In genomic region chr7:46845978-46846485, GRCm38 (mm10) we compare ENCODE assay signal across 9 mouse cellular contexts. TPM values are rescaled to one million over a fixed set of nuclear protein-coding genes. Genes with fewer than 3 reads are reported as not detected.
DNase-seq lines count a peak whose midpoint lies in the region; ATAC-seq and TF ChIP-seq lines count a peak whose summit lies in the region.
"Had no signal": no experiment of that assay in that cellular context is flagged by ENCODE, and none has a peak within 500 bp of the region (broad histone marks: within the 10 kb centered on the region; RNA-seq: fewer than 3 reads in every experiment).

No protein-coding gene starts in this region.

- H3K9ac ChIP-seq in hindbrain, postnatal 0 days (replicated peaks; ENCODE audit: low read length) = peak overlapping the region; percentile 92
- H3K9ac ChIP-seq in lung, postnatal 0 days (replicated peaks; ENCODE audit: low read depth) = peak overlapping the region; percentile 87

- no peak for TF ChIP-seq EP300 in lung, postnatal 0 days (IDR thresholded peaks at IDR 0.05)

- peaks cover 12% of the 10 kb centered on the region; the same call in 1 of the 2 replicates for H3K4me1 ChIP-seq in hindbrain, postnatal 0 days (ENCODE audit: insufficient read depth, low read length)
- H3K4me1 ChIP-seq in lung, postnatal 0 days (ENCODE audit: insufficient read depth, low read depth, low read length) = peaks cover 18% of the 10 kb centered on the region; the same call in 1 of the 2 replicates

- H3K27ac ChIP-seq in layer of hippocampus, adult 2 months = peak overlapping the region; percentile 97
- H3K27ac ChIP-seq in hindbrain, postnatal 0 days = peak overlapping the region; percentile 86
- peak overlapping the region; percentile 96 for H3K27ac ChIP-seq in lung, postnatal 0 days (ENCODE audit: low read length)

- H3K27me3 ChIP-seq in hindbrain, postnatal 0 days (ENCODE audit: insufficient read depth, low read length) = no peaks in the 10 kb centered on the region
- no peaks in the 10 kb centered on the region for H3K27me3 ChIP-seq in lung, postnatal 0 days (replicated peaks; ENCODE audit: insufficient read depth, low read length)

- peak; percentile 40; the same call in 1 of the 2 replicates for ATAC-seq in erythroid progenitor cell, adult 5-6 weeks (replicated peaks; ENCODE audit: low FRiP score, poor library complexity, severe bottlenecking)
- peak; percentile 0; the same call in 1 of the 2 replicates for ATAC-seq in hindbrain, postnatal 0 days
- peak; percentile 29 for ATAC-seq in lung, postnatal 0 days

- no peak for TF ChIP-seq CTCF in layer of hippocampus, adult 2 months (conservative IDR thresholded peaks at IDR 0.05)
- TF ChIP-seq CTCF in hindbrain, postnatal 0 days (IDR thresholded peaks at IDR 0.05; ENCODE audit: low read depth) = no peak; the same call in 1 of the 2 replicates
- no peak for TF ChIP-seq CTCF in lung, postnatal 0 days (IDR thresholded peaks at IDR 0.05)

- H3K4me3 ChIP-seq in layer of hippocampus, adult 2 months = peak overlapping the region; percentile 87
- H3K4me3 ChIP-seq in hindbrain, postnatal 0 days (ENCODE audit: low read length) = peak overlapping the region; percentile 82
- peak overlapping the region; percentile 85 for H3K4me3 ChIP-seq in lung, postnatal 0 days (ENCODE audit: low read depth, low read length)

- peaks cover 22% of the 10 kb centered on the region for H3K36me3 ChIP-seq in hindbrain, postnatal 0 days (ENCODE audit: insufficient read depth, low read length)
- H3K36me3 ChIP-seq in lung, postnatal 0 days (ENCODE audit: insufficient read depth, low read length) = peaks cover 13% of the 10 kb centered on the region

- 2% methylated on average over 36 of the region's 36 CpGs for WGBS in hindbrain, postnatal 0 days
- 1% methylated on average over 36 of the region's 36 CpGs for WGBS in lung, postnatal 0 days

- peak in 1 of 2 experiments; percentile 42 for DNase-seq in layer of hippocampus, adult 2 months (ENCODE audit: low spot score in 2 of 2)
- DNase-seq in layer of hippocampus, postnatal 10 days (ENCODE audit: low spot score in 2 of 2) = no peak
- DNase-seq in T-cell, adult 2 months (ENCODE audit: low spot score) = peak; percentile 59
- DNase-seq in hindbrain, postnatal 0 days (ENCODE audit: low spot score) = peak; percentile 39
- DNase-seq in lung, postnatal 0 days (ENCODE audit: low spot score) = peak; percentile 45
- peak; percentile 56 for DNase-seq in right cerebral cortex, postnatal 25 days
- no peak for DNase-seq in cerebellum, postnatal 36 days

- H3K9me3 ChIP-seq in hindbrain, postnatal 0 days (ENCODE audit: low read length) = no peaks in the 10 kb centered on the region
- no peaks in the 10 kb centered on the region for H3K9me3 ChIP-seq in lung, postnatal 0 days (ENCODE audit: low read length)

- peak overlapping the region; percentile 94 for H3K4me2 ChIP-seq in hindbrain, postnatal 0 days (ENCODE audit: low read depth, low read length)
- peak overlapping the region; percentile 98 for H3K4me2 ChIP-seq in lung, postnatal 0 days (replicated peaks; ENCODE audit: low read depth, low read length)

RNA-seq across cellular contexts. Expression of gene Ldha, which starts 4.8 kb away (rescaled TPM):
- 100 to 1,000 TPM; 280 to 297 TPM for total RNA-seq in layer of hippocampus, adult 2 months (2021)
- total RNA-seq in layer of hippocampus, postnatal 10 days (2021) = 100 to 1,000 TPM; 430 to 445 TPM
- total RNA-seq in erythroid progenitor cell, adult 5-6 weeks (2015; ENCODE audit: low replicate concordance) = 72.9 and 85.4 TPM in 2 replicates
- 29.2 and 59.4 TPM in 2 replicates for total RNA-seq in erythroid progenitor cell, adult 5-6 weeks (2017; ENCODE audit: low replicate concordance)
- 424 and 467 TPM in 2 replicates for total RNA-seq in hindbrain, postnatal 0 days (2014; rRNA removed)
- 747 and 766 TPM in 2 replicates for polyA plus RNA-seq in hindbrain, postnatal 0 days (2015; fragmentation: Nextera tagmentation; extraction: Ambion mirVana)
- polyA plus RNA-seq in lung, postnatal 0 days (2015; fragmentation: Nextera tagmentation; extraction: Ambion mirVana) = 533 and 589 TPM in 2 replicates

RNA-seq across cellular contexts. Expression of gene Ldhc, which starts 15.0 kb away (rescaled TPM):
- not detected for total RNA-seq in layer of hippocampus, adult 2 months (2021)
- not detected for total RNA-seq in layer of hippocampus, postnatal 10 days (2021)
- 2.2 TPM in 1 of 2 replicates, not detected in the other for total RNA-seq in erythroid progenitor cell, adult 5-6 weeks (2015; ENCODE audit: low replicate concordance)
- total RNA-seq in erythroid progenitor cell, adult 5-6 weeks (2017; ENCODE audit: low replicate concordance) = 0.64 TPM in 1 of 2 replicates, not detected in the other
- not detected in 2 replicates for total RNA-seq in hindbrain, postnatal 0 days (2014; rRNA removed)
- 0.15 and 0.26 TPM in 2 replicates for polyA plus RNA-seq in hindbrain, postnatal 0 days (2015; fragmentation: Nextera tagmentation; extraction: Ambion mirVana)
- polyA plus RNA-seq in lung, postnatal 0 days (2015; fragmentation: Nextera tagmentation; extraction: Ambion mirVana) = 0.11 TPM in 1 of 2 replicates, not detected in the other
- total RNA-seq: heart, postnatal 10 days had no signal

RNA-seq across cellular contexts. Expression of gene Gtf2h1, which starts 50.1 kb away (rescaled TPM):
- 10 to 100 TPM; 35.0 to 36.1 TPM for total RNA-seq in layer of hippocampus, adult 2 months (2021)
- total RNA-seq in layer of hippocampus, postnatal 10 days (2021) = 10 to 100 TPM; 32.9 to 38.1 TPM
- total RNA-seq in erythroid progenitor cell, adult 5-6 weeks (2015; ENCODE audit: low replicate concordance) = 16.2 and 28.5 TPM in 2 replicates
- 15.2 and 25.9 TPM in 2 replicates for total RNA-seq in erythroid progenitor cell, adult 5-6 weeks (2017; ENCODE audit: low replicate concordance)
- 26.5 and 26.6 TPM in 2 replicates for total RNA-seq in hindbrain, postnatal 0 days (2014; rRNA removed)
- polyA plus RNA-seq in hindbrain, postnatal 0 days (2015; fragmentation: Nextera tagmentation; extraction: Ambion mirVana) = 36.2 and 39.2 TPM in 2 replicates
- 29.1 and 30.6 TPM in 2 replicates for polyA plus RNA-seq in lung, postnatal 0 days (2015; fragmentation: Nextera tagmentation; extraction: Ambion mirVana)

RNA-seq across cellular contexts. Expression of gene Hps5, which starts 50.2 kb away (rescaled TPM):
- 10 to 100 TPM; 14.0 to 14.2 TPM for total RNA-seq in layer of hippocampus, adult 2 months (2021)
- total RNA-seq in layer of hippocampus, postnatal 10 days (2021) = 10 to 100 TPM; 15.4 to 21.7 TPM
- total RNA-seq in erythroid progenitor cell, adult 5-6 weeks (2015; ENCODE audit: low replicate concordance) = 7.2 and 9.2 TPM in 2 replicates
- total RNA-seq in erythroid progenitor cell, adult 5-6 weeks (2017; ENCODE audit: low replicate concordance) = 19.8 and 29.9 TPM in 2 replicates
- 20.3 and 21.6 TPM in 2 replicates for total RNA-seq in hindbrain, postnatal 0 days (2014; rRNA removed)
- 8.9 and 9.8 TPM in 2 replicates for polyA plus RNA-seq in hindbrain, postnatal 0 days (2015; fragmentation: Nextera tagmentation; extraction: Ambion mirVana)
- polyA plus RNA-seq in lung, postnatal 0 days (2015; fragmentation: Nextera tagmentation; extraction: Ambion mirVana) = 12.7 and 13.7 TPM in 2 replicates

Comparison
In these comparisons a context has a peak if more than half of its experiments do, and no peak if none do; other contexts are left out.
1. DNase-seq: peak in T-cell, adult 2 months (single experiment), hindbrain, postnatal 0 days (single experiment), lung, postnatal 0 days (single experiment) and right cerebral cortex, postnatal 25 days (single experiment); none in layer of hippocampus, postnatal 10 days (0 of 2) and cerebellum, postnatal 36 days (0 of 2).
2. Peak in every context shown above with its lines, with median percentiles within 50 percentile points of each other: H3K27ac ChIP-seq, H3K4me3 ChIP-seq and ATAC-seq.